Mouse (Mus musculus) embryonic facial prominence, embryonic 11.5 days (tissue): ENCODE measurements around the gene Myof. TPM values are rescaled to one million over a fixed set of nuclear protein-coding genes. Genes with fewer than 3 reads are reported as not detected.

Experiments
- ATAC-seq: fragments of 200-750 bp; cut with Nextera tagmentation; replicated peaks from 2 replicates; pipeline ENCODE4 v1.8.0; 2017; ENCODE audit warnings: low read depth; ENCODE audit not compliant: insufficient number of reproducible peaks, low FRiP score, low TSS enrichment
- DNase-seq: peaks from one replicate; pipeline ENCODE4 v3.0.0-alpha.2; 2015; ENCODE audit warnings: low spot score
- H3K27ac ChIP-seq: fragments of 300-500 bp; sonication (generic); replicated peaks from 2 replicates; pipeline ENCODE4 v1.5.1; 2014; ENCODE audit warnings: mild to moderate bottlenecking, low read depth, low read length, control low read depth
- H3K27me3 ChIP-seq: fragments of 300-500 bp; sonication (generic); 2 replicates; pipeline ENCODE4 v1.6.1; 2014; ENCODE audit warnings: mild to moderate bottlenecking, low read length, moderate library complexity, mixed read lengths; ENCODE audit not compliant: control insufficient read depth, insufficient read depth
- H3K36me3 ChIP-seq: fragments of 300-500 bp; sonication (generic); replicated peaks from 2 replicates; pipeline ENCODE4 v1.6.1; 2014; ENCODE audit warnings: low read depth, mild to moderate bottlenecking, low read length, moderate library complexity, mixed read lengths; ENCODE audit not compliant: control insufficient read depth, insufficient read depth
- H3K4me1 ChIP-seq: fragments of 300-500 bp; sonication (generic); 2 replicates; pipeline ENCODE4 v1.6.1; 2014; ENCODE audit warnings: low read length, mixed read lengths; ENCODE audit not compliant: control insufficient read depth, insufficient read depth
- H3K4me2 ChIP-seq: fragments of 300-500 bp; sonication (generic); 2 replicates; pipeline ENCODE4 v1.6.1; 2014; ENCODE audit warnings: low read depth, mild to moderate bottlenecking, control low read depth, low read length, moderate library complexity
- H3K4me3 ChIP-seq: fragments of 300-500 bp; sonication (generic); 2 replicates; pipeline ENCODE4 v1.5.1; 2014; ENCODE audit warnings: low read depth, low read length, control low read depth
- H3K9ac ChIP-seq: fragments of 300-500 bp; sonication (generic); replicated peaks from 2 replicates; pipeline ENCODE4 v1.6.1; 2014; ENCODE audit warnings: mild to moderate bottlenecking, control low read depth, low read length
- H3K9me3 ChIP-seq: fragments of 300-500 bp; sonication (generic); replicated peaks from 2 replicates; pipeline ENCODE4 v1.6.1; 2016; ENCODE audit warnings: mild to moderate bottlenecking, low read length, inconsistent platforms, mixed read lengths; ENCODE audit not compliant: control insufficient read depth
- WGBS: fragments of 180-500 bp; shearing (Covaris S2); extraction: QIAGEN DNeasy Blood & Tissue Kit; methylation state at CpG from one replicate; pipeline ENCODE4 v1.1.7; 2014; 5-methylcytosine and 5-hydroxymethylcytosine counted together
- polyA plus RNA-seq: library from polyadenylated mRNA; unstranded; fragments of >200 nt; fragmentation: Nextera tagmentation; extraction: Ambion mirVana; gene quantifications from 2 replicates; pipeline ENCODE4 v1.2.1, GENCODE M21; 2014

Gene Myof
- polyA plus RNA-seq, 1 experiment from 2014 or later, result 8.0 TPM

GRCm38 (mm10) chr19:38055798-38056197 is 12.4 kb upstream of the Myof start:
- Histone ChIP-seq H3K4me3 (peak overlapping the region; percentile 74), H3K27ac (no peak overlapping the region), H3K4me1 (no peaks in the 10 kb centered on the region), H3K4me2 (peak overlapping the region; percentile 66), H3K27me3 (no peaks in the 10 kb centered on the region), H3K9ac (peak overlapping the region; percentile 42; the same call in 1 of the 2 replicates), H3K9me3 (no peaks in the 10 kb centered on the region), H3K36me3 (no peaks in the 10 kb centered on the region)
- 15% methylated on average over 6 of the region's 6 CpGs for WGBS
- peak; percentile 18 for DNase-seq
- no peak for ATAC-seq

GRCm38 (mm10) chr19:38054720-38055192 is 11.4 kb upstream of the Myof start, which contains the start of gene Cep55:
TSS of gene Cep55 (plus strand) at chr19:38055011.
- H3K9ac ChIP-seq, result peak within 1 kb of the TSS; percentile 77
- H3K4me1 ChIP-seq, result no peaks in the 10 kb centered on the region
- H3K4me3 ChIP-seq, result peak within 1 kb of the TSS; percentile 74
- H3K9me3 ChIP-seq, result no peaks in the 10 kb centered on the region
- H3K27ac ChIP-seq, result peak within 1 kb of the TSS; percentile 67
- peak; percentile 99 for DNase-seq
- WGBS, result under 1% methylated on average over 35 of the region's 36 CpGs
- no peaks in the 10 kb centered on the region for H3K27me3 ChIP-seq
- no peaks in the 10 kb centered on the region for H3K36me3 ChIP-seq
- H3K4me2 ChIP-seq, result peak within 1 kb of the TSS; percentile 66
- peak; percentile 94 for ATAC-seq

GRCm38 (mm10) chr19:38054149-38054719 is 10.9 kb upstream of the Myof start:
- peak; percentile 71 for DNase-seq
- peak overlapping the region; percentile 37 for H3K4me2 ChIP-seq
- no peaks in the 10 kb centered on the region for H3K9me3 ChIP-seq
- H3K27ac ChIP-seq, result no peak overlapping the region
- no peaks in the 10 kb centered on the region for H3K27me3 ChIP-seq
- 2% methylated on average over 23 of the region's 23 CpGs for WGBS
- H3K36me3 ChIP-seq, result no peaks in the 10 kb centered on the region
- peak; percentile 95 for ATAC-seq
- no peaks in the 10 kb centered on the region for H3K4me1 ChIP-seq
- no peak overlapping the region for H3K9ac ChIP-seq
- H3K4me3 ChIP-seq, result peak overlapping the region; percentile 74

GRCm38 (mm10) chr19:38053227-38054041 is 10.1 kb upstream of the Myof start:
- DNase-seq, result peak; percentile 61
- Histone ChIP-seq H3K4me2 (peak overlapping the region; percentile 37), H3K4me1 (no peaks in the 10 kb centered on the region), H3K36me3 (no peaks in the 10 kb centered on the region), H3K4me3 (peak overlapping the region; percentile 74), H3K9me3 (no peaks in the 10 kb centered on the region), H3K27me3 (no peaks in the 10 kb centered on the region), H3K9ac (no peak overlapping the region), H3K27ac (no peak overlapping the region)
- WGBS, result 27% methylated on average over 8 of the region's 8 CpGs
- ATAC-seq, result no peak

GRCm38 (mm10) chr19:38049686-38050085 is 6.3 kb upstream of the Myof start:
- H3K27ac ChIP-seq, result no peak overlapping the region
- no peak for ATAC-seq
- no peaks in the 10 kb centered on the region for H3K9me3 ChIP-seq
- no peak overlapping the region for H3K4me3 ChIP-seq
- no peaks in the 10 kb centered on the region for H3K27me3 ChIP-seq
- no peak overlapping the region for H3K9ac ChIP-seq
- no peak for DNase-seq
- H3K4me2 ChIP-seq, result no peak overlapping the region
- WGBS, result 97% methylated on average over 1 of the region's 1 CpGs
- no peaks in the 10 kb centered on the region for H3K36me3 ChIP-seq
- no peaks in the 10 kb centered on the region for H3K4me1 ChIP-seq

GRCm38 (mm10) chr19:38045198-38045597 is 1.8 kb upstream of the Myof start:
- WGBS, result 85% methylated on average over 3 of the region's 3 CpGs
- Histone ChIP-seq H3K4me3 (no peak overlapping the region), H3K27ac (no peak overlapping the region), H3K4me1 (no peaks in the 10 kb centered on the region), H3K36me3 (no peaks in the 10 kb centered on the region), H3K9me3 (no peaks in the 10 kb centered on the region), H3K4me2 (no peak overlapping the region), H3K9ac (no peak overlapping the region), H3K27me3 (no peaks in the 10 kb centered on the region)
- ATAC-seq (no peak), DNase-seq (no peak)

- 31% methylated on average over 5 of the region's 5 CpGs for WGBS
- peak overlapping the region; percentile 31 for H3K4me3 ChIP-seq
- H3K27ac ChIP-seq, result no peak overlapping the region
- no peak overlapping the region for H3K9ac ChIP-seq
- no peaks in the 10 kb centered on the region for H3K36me3 ChIP-seq
- H3K9me3 ChIP-seq, result no peaks in the 10 kb centered on the region
- no peaks in the 10 kb centered on the region for H3K4me1 ChIP-seq
- no peaks in the 10 kb centered on the region for H3K27me3 ChIP-seq
- ATAC-seq, result peak; percentile 45; the same call in 1 of the 2 replicates
- no peak for DNase-seq
- H3K4me2 ChIP-seq, result peak overlapping the region; percentile 45
Observed at GRCm38 (mm10) chr19:38042261-38042722, 1.1 kb downstream of the Myof start.

- Histone ChIP-seq H3K4me1 (no peaks in the 10 kb centered on the region), H3K4me2 (no peak overlapping the region), H3K36me3 (no peaks in the 10 kb centered on the region), H3K9me3 (no peaks in the 10 kb centered on the region), H3K9ac (no peak overlapping the region), H3K27ac (no peak overlapping the region), H3K27me3 (no peaks in the 10 kb centered on the region), H3K4me3 (no peak overlapping the region)
- WGBS, result 78% methylated on average over 2 of the region's 2 CpGs
- no peak for DNase-seq
- ATAC-seq, result no peak
Observed at GRCm38 (mm10) chr19:38038267-38038666, 5.1 kb downstream of the Myof start.
